Mouse (Mus musculus) heart, postnatal 10 days (tissue): ENCODE measurements around the gene Plekhg4. TPM values are rescaled to one million over a fixed set of nuclear protein-coding genes. Genes with fewer than 3 reads are reported as not detected.

ENCODE experiments used
- DNase-seq, 2 experiments: peaks; one replicate each; pipeline ENCODE4 v3.0.0; 2021
- intact Hi-C: fragments of 180-260 bp; cut with DNase I; formaldehyde crosslinking; loops from one replicate; pipeline ENCODE4 v1.15.1; 2025
- total RNA-seq, 2 experiments: library from RNA; stranded (reverse); gene quantifications; 2 replicates each; pipeline ENCODE4 v1.2.3; 2021

The Plekhg4 gene
- total RNA-seq, 2 experiments from 2014 or later: 0.12 TPM; not detected in 1

- intact Hi-C loops: no loop called here
- DNase-seq: peak; percentile 48 to 54
These were observed 20.2 kb downstream of the Plekhg4 start for GRCm38 (mm10) chr8:105393089-105393787.

GRCm38 (mm10) chr8:105393915-105394314, 20.8 kb downstream of the Plekhg4 start:
- intact Hi-C loops: no loop called here
- no peak for DNase-seq

- intact Hi-C loops: loop anchor here (1.0 kb wide), 1 partner anchor 37 kb away; no protein-coding TSS in a partner anchor
- peak; percentile 59 to 63 for DNase-seq
These were observed 24.7 kb downstream of the Plekhg4 start for GRCm38 (mm10) chr8:105397747-105398146.

GRCm38 (mm10) chr8:105400016-105400415, 26.9 kb downstream of the Plekhg4 start:
- no peak for DNase-seq
- intact Hi-C loops: no loop called here

GRCm38 (mm10) chr8:105403467-105403866, 30.4 kb downstream of the Plekhg4 start:
- DNase-seq: no peak
- intact Hi-C loops: no loop called here

- intact Hi-C loops: no loop called here
- no peak for DNase-seq
These were observed 31.4 kb downstream of the Plekhg4 start for GRCm38 (mm10) chr8:105404496-105404895.

GRCm38 (mm10) chr8:105406416-105406815, 33.3 kb downstream of the Plekhg4 start:
- intact Hi-C loops: no loop called here
- DNase-seq: no peak

- intact Hi-C loops: no loop called here
- DNase-seq: no peak
These were observed 35.3 kb downstream of the Plekhg4 start for GRCm38 (mm10) chr8:105408331-105408730.

GRCm38 (mm10) chr8:105409947-105410346, 36.9 kb downstream of the Plekhg4 start:
- DNase-seq: no peak
- intact Hi-C loops: loop anchor here (5.0 kb wide), 2 partner anchors 37 to 67 kb away; no protein-coding TSS in a partner anchor

- peak; percentile 33 to 64 for DNase-seq
- intact Hi-C loops: loop anchor here (5.0 kb wide), 2 partner anchors 34 to 64 kb away; no protein-coding TSS in a partner anchor
These were observed 40.3 kb downstream of the Plekhg4 start, which contains the start of the genes Kctd19 and Lrrc36 for GRCm38 (mm10) chr8:105413391-105413790. TSS of gene Kctd19 (minus strand) at chr8:105413502. TSS of gene Lrrc36 (plus strand) at chr8:105413571.

GRCm38 (mm10) chr8:105418992-105419391, 45.9 kb downstream of the Plekhg4 start:
- no peak for DNase-seq
- intact Hi-C loops: no loop called here

GRCm38 (mm10) chr8:105419800-105420199, 46.7 kb downstream of the Plekhg4 start:
- intact Hi-C loops: no loop called here

GRCm38 (mm10) chr8:105422006-105422405, 48.9 kb downstream of the Plekhg4 start:
- intact Hi-C loops: no loop called here
- DNase-seq: no peak

More at GRCm38 (mm10) chr8:105419800-105420199, 46.7 kb downstream of the Plekhg4 start:
- no peak for DNase-seq

GRCm38 (mm10) chr8:105426878-105427277, 53.8 kb downstream of the Plekhg4 start:
- intact Hi-C loops: no loop called here
- no peak for DNase-seq

GRCm38 (mm10) chr8:105431743-105432515, 58.9 kb downstream of the Plekhg4 start:
- DNase-seq: no peak
- intact Hi-C loops: no loop called here

Other genes with a start within 250 kb of the Plekhg4 start
- gene Ces4a, start 241.5 kb upstream of the Plekhg4 start, total RNA-seq: not detected
- gene Cbfb, start 202.6 kb upstream of the Plekhg4 start, total RNA-seq: 10 to 100 TPM; 32.4 to 37.0 TPM
- 10 to 100 TPM; 18.2 to 19.5 TPM for gene D230025D16Rik, start 148.1 kb upstream of the Plekhg4 start, total RNA-seq
- 1 to 10 TPM; 8.9 to 9.5 TPM for gene B3gnt9, start 118.1 kb upstream of the Plekhg4 start, total RNA-seq
- 1 to 10 TPM; 9.1 to 9.7 TPM for gene Tradd, start 108.7 kb upstream of the Plekhg4 start, total RNA-seq
- 1 to 10 TPM; 2.8 to 4.1 TPM for gene Fbxl8, start 108.6 kb upstream of the Plekhg4 start, total RNA-seq
- under 1 TPM; 0.84 to 0.94 TPM for gene Hsf4, start 103.5 kb upstream of the Plekhg4 start, total RNA-seq
- gene Nol3, start 97.1 kb upstream of the Plekhg4 start, total RNA-seq: 10 to 100 TPM; 14.7 to 16.2 TPM
- gene 4931428F04Rik, start 83.4 kb upstream of the Plekhg4 start, total RNA-seq: 1 to 10 TPM; 2.8 to 6.3 TPM
- 10 to 100 TPM; 11.6 to 13.6 TPM for gene Exoc3l, start 77.2 kb upstream of the Plekhg4 start, total RNA-seq
- gene E2f4, start 75.6 kb upstream of the Plekhg4 start, total RNA-seq: 10 to 100 TPM; 25.6 to 29.0 TPM
- 1 to 10 TPM; 1.1 to 1.5 TPM for gene Elmo3, start 67.7 kb upstream of the Plekhg4 start, total RNA-seq
- gene Lrrc29, start 47.0 kb upstream of the Plekhg4 start, total RNA-seq: 1 to 10 TPM; 2.0 to 2.5 TPM
- gene Tmem208, start 46.9 kb upstream of the Plekhg4 start, total RNA-seq: 10 to 100 TPM; 30.7 to 31.5 TPM
- 10 to 100 TPM; 10.9 to 11.7 TPM for gene Fhod1, start 25.3 kb upstream of the Plekhg4 start, total RNA-seq
- gene Slc9a5, start 24.4 kb upstream of the Plekhg4 start, total RNA-seq: 1 to 10 TPM; 1.7 TPM
- gene Kctd19, start 40.2 kb downstream of the Plekhg4 start, total RNA-seq: under 1 TPM in 1 of 2 experiments, not detected in 1; 0.12 TPM
- 1 to 10 TPM in 1 of 2 experiments, under 1 TPM in 1; 0.77 to 1.2 TPM for gene Lrrc36, start 40.3 kb downstream of the Plekhg4 start, total RNA-seq
- 10 to 100 TPM; 55.8 to 56.1 TPM for gene Tppp3, start 98.3 kb downstream of the Plekhg4 start, total RNA-seq
- gene Zdhhc1, start 123.6 kb downstream of the Plekhg4 start, total RNA-seq: 10 to 100 TPM; 14.8 to 16.8 TPM
- gene Hsd11b2, start 145.5 kb downstream of the Plekhg4 start, total RNA-seq: 1 to 10 TPM in 1 of 2 experiments, under 1 TPM in 1; 0.60 to 2.1 TPM
- gene Atp6v0d1, start 192.8 kb downstream of the Plekhg4 start, total RNA-seq: 10 to 100 TPM; 60.1 to 64.0 TPM
- gene Ripor1, start 232.0 kb downstream of the Plekhg4 start, total RNA-seq: 10 to 100 TPM; 53.1 to 55.8 TPM